Mouse (Mus musculus) stomach, embryonic 16.5 days (tissue): ENCODE data around the gene Gpr171. TPM values are rescaled to one million over a fixed set of nuclear protein-coding genes. Genes with fewer than 3 reads are reported as not detected.
"Not testable (repeated sequence)": the region's sequence is repeated elsewhere in the genome, so short reads cannot be mapped to it uniquely, and the experiment has no call there.

Experiments used
- ATAC-seq: fragments of 200-750 bp; cut with Nextera tagmentation; 2 replicates; pipeline ENCODE4 v1.8.0; 2017; ENCODE audit warnings: moderate number of reproducible peaks, moderate TSS enrichment; ENCODE audit not compliant: insufficient read depth, low FRiP score
- H3K27ac ChIP-seq: fragments of 300-500 bp; sonication (generic); 2 replicates; pipeline ENCODE4 v1.5.1; 2014; ENCODE audit warnings: low read length
- H3K27me3 ChIP-seq: fragments of 300-500 bp; sonication (generic); 2 replicates; pipeline ENCODE4 v1.6.1; 2014; ENCODE audit warnings: low read length, control low read depth, mixed read lengths; ENCODE audit not compliant: control insufficient read depth, insufficient read depth
- H3K36me3 ChIP-seq: fragments of 300-500 bp; sonication (generic); 2 replicates; pipeline ENCODE4 v1.6.1; 2014; ENCODE audit warnings: low read length; ENCODE audit not compliant: control insufficient read depth, insufficient read depth
- H3K4me1 ChIP-seq: fragments of 300-500 bp; sonication (generic); 2 replicates; pipeline ENCODE4 v1.6.1; 2014; ENCODE audit warnings: low read length, control low read depth, mixed read lengths; ENCODE audit not compliant: control insufficient read depth, insufficient read depth
- H3K4me2 ChIP-seq: fragments of 300-500 bp; sonication (generic); 2 replicates; pipeline ENCODE4 v1.6.1; 2014; ENCODE audit warnings: low read depth, low read length, mixed read lengths
- H3K4me3 ChIP-seq: fragments of 300-500 bp; sonication (generic); replicated peaks from 2 replicates; pipeline ENCODE4 v1.5.1; 2014; ENCODE audit warnings: mild to moderate bottlenecking, low read length
- H3K9ac ChIP-seq: fragments of 300-500 bp; sonication (generic); 2 replicates; pipeline ENCODE4 v1.6.1; 2014; ENCODE audit warnings: low read length
- H3K9me3 ChIP-seq: fragments of 300-500 bp; sonication (generic); replicated peaks from 2 replicates; pipeline ENCODE4 v1.6.1; 2016; ENCODE audit warnings: low read length, control low read depth; ENCODE audit not compliant: control insufficient read depth
- WGBS: fragments of 180-500 bp; shearing (Covaris S2); extraction: QIAGEN DNeasy Blood & Tissue Kit; methylation state at CpG from one replicate; pipeline ENCODE4 v1.1.7; 2014; 5-methylcytosine and 5-hydroxymethylcytosine counted together
- polyA plus RNA-seq: library from polyadenylated mRNA; unstranded; fragments of >200 nt; fragmentation: Nextera tagmentation; extraction: Ambion mirVana; gene quantifications from 2 replicates; pipeline ENCODE4 v1.2.1, GENCODE M21; 2015

Gene Gpr171
- polyA plus RNA-seq, 1 experiment from 2014 or later = 1.0 TPM

DNA sequence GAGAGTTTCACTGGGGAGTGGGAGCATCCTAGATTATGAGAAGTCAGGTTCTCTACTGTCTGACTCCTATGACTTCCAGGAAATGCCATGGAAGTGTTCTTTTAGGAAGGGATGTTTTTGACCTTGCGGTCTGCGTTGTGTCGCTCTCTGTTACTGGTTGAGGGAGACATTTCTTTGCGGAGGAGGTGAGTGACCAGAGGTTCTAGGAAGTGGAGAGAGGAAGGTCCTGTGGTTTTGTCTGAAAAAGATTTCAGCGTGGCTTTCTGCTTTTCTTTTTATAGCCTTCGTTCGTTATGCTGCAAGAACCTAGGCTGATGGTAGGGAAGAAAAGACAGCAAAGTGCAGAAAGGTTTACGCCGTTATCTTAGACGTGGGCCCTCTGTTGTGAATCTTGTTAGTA is 3.1 kb downstream of the Gpr171 start:
- no peaks in the 10 kb centered on the region for H3K4me1 ChIP-seq
- ATAC-seq = no peak
- no peak overlapping the region for H3K9ac ChIP-seq
- 88% methylated on average over 10 of the region's 10 CpGs for WGBS
- no peaks in the 10 kb centered on the region for H3K9me3 ChIP-seq
- H3K27me3 ChIP-seq = no peaks in the 10 kb centered on the region
- no peaks in the 10 kb centered on the region for H3K36me3 ChIP-seq
- no peak overlapping the region for H3K27ac ChIP-seq
- H3K4me3 ChIP-seq = no peak overlapping the region
- H3K4me2 ChIP-seq = no peak overlapping the region

DNA sequence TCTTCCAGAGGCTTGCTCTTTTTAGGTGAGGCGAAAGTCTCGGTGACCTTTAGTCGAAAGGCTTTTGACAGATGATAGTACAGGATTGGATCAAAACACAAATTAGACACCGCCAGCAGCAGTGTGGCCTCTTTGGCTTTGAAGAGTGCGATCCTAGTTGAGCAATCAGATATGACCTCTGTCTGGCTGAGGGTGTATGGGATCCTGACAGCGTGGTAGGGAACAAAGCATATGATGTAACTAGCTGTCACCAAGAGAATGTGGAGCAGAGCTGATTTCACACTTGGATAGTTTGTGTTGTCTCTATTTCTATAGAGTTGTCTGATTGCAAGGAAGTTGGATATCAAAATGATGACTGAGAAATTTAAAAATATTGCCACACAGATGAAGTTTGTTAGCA is 4.2 kb downstream of the Gpr171 start:
- Histone ChIP-seq H3K27me3 (no peaks in the 10 kb centered on the region), H3K4me2 (no peak overlapping the region), H3K9me3 (no peaks in the 10 kb centered on the region), H3K4me3 (no peak overlapping the region), H3K36me3 (no peaks in the 10 kb centered on the region), H3K9ac (no peak overlapping the region), H3K27ac (no peak overlapping the region), H3K4me1 (no peaks in the 10 kb centered on the region)
- no peak for ATAC-seq
- 81% methylated on average over 6 of the region's 6 CpGs for WGBS

DNA sequence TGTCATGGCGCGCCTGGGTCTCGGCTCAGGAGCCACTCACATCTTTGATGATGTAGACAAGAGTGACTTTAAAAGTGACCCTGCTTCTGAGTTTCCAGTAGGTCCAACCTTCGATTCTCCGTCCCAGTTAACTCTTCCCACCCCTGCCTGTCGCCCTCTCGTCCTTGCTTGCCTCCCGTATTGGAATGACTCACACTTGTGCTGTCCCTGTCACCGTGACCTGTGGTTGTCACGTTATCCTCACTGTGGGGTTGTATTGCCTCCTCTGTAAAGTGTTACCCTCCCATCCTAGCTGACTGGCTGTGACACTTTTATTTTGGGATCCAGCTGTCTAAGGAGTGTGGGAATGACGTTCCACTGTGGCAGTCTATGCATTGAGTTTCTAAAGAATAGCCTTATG is 8.9 kb downstream of the Gpr171 start:
- H3K9ac ChIP-seq = no peak overlapping the region
- no peaks in the 10 kb centered on the region for H3K9me3 ChIP-seq
- 74% methylated on average over 11 of the region's 11 CpGs for WGBS
- no peak overlapping the region for H3K4me3 ChIP-seq
- no peak overlapping the region for H3K4me2 ChIP-seq
- no peaks in the 10 kb centered on the region for H3K27me3 ChIP-seq
- no peaks in the 10 kb centered on the region for H3K36me3 ChIP-seq
- no peak for ATAC-seq
- no peaks in the 10 kb centered on the region for H3K4me1 ChIP-seq
- no peak overlapping the region for H3K27ac ChIP-seq

- no peak overlapping the region for H3K4me3 ChIP-seq
- no peaks in the 10 kb centered on the region for H3K9me3 ChIP-seq
- no peaks in the 10 kb centered on the region for H3K27me3 ChIP-seq
- H3K4me2 ChIP-seq = no peak overlapping the region
- 18% methylated on average over 7 of the region's 7 CpGs for WGBS
- ATAC-seq = 0 out of 2 replicates have a peak, but pooled peaks have one; percentile 56
- no peak overlapping the region for H3K27ac ChIP-seq
- no peak overlapping the region for H3K9ac ChIP-seq
- no peaks in the 10 kb centered on the region for H3K36me3 ChIP-seq
- H3K4me1 ChIP-seq = no peaks in the 10 kb centered on the region
These were observed 20.7 kb downstream of the Gpr171 start for GRCm38 (mm10) chr3:59080919-59081318.

DNA sequence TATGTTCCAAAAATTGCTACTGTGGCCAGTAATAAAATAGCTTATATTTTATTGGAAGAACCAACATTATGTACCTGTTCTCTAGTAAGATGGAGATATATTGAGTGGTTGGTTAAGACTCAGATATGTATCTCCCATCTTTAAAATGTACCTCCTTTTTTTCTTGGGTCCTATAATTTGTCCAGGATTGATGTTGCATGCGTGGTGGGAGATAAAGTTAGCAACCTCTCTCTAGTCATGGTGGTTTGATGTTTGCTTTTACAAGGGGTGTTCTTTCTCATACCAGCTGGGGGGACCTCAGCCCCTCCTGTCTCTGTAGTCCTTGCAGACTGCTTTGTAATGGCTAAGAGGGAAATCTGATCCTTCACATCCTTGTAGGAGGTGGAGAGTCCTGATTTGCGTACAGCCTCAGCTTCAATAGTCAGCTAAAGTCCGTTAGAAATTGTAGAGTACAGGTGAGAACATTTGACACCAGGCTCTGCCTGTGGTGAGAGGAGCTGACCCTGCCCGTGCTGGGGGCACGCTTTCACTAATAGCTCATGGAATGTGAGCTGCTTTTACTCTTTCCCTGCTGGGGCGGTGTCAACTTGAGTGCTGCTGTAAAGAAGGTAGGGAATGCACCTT is 21.2 kb downstream of the Gpr171 start:
- no peak for ATAC-seq
- Histone ChIP-seq H3K27ac (no peak overlapping the region), H3K27me3 (no peaks in the 10 kb centered on the region), H3K4me3 (no peak overlapping the region), H3K4me1 (no peaks in the 10 kb centered on the region), H3K9ac (no peak overlapping the region), H3K9me3 (no peaks in the 10 kb centered on the region), H3K36me3 (no peaks in the 10 kb centered on the region), H3K4me2 (no peak overlapping the region)
- WGBS = 23% methylated on average over 6 of the region's 6 CpGs

- WGBS = 38% methylated on average over 4 of the region's 4 CpGs
- H3K36me3 ChIP-seq = no peaks in the 10 kb centered on the region
These were observed 22.3 kb downstream of the Gpr171 start for GRCm38 (mm10) chr3:59079327-59079726.

GRCm38 (mm10) chr3:59078585-59078984 is 23.0 kb downstream of the Gpr171 start:
- WGBS = 56% methylated on average over 11 of the region's 11 CpGs
- no peaks in the 10 kb centered on the region for H3K27me3 ChIP-seq
- H3K4me2 ChIP-seq = no peak overlapping the region
- H3K4me1 ChIP-seq = no peaks in the 10 kb centered on the region
- no peaks in the 10 kb centered on the region for H3K36me3 ChIP-seq
- H3K9me3 ChIP-seq = no peaks in the 10 kb centered on the region
- H3K9ac ChIP-seq = no peak overlapping the region
- no peak overlapping the region for H3K27ac ChIP-seq
- H3K4me3 ChIP-seq = no peak overlapping the region
- no peak for ATAC-seq

More at GRCm38 (mm10) chr3:59079327-59079726, 22.3 kb downstream of the Gpr171 start:
- no peak overlapping the region for H3K4me3 ChIP-seq
- no peak overlapping the region for H3K9ac ChIP-seq
- no peak overlapping the region for H3K4me2 ChIP-seq
- H3K27me3 ChIP-seq = no peaks in the 10 kb centered on the region
- H3K27ac ChIP-seq = no peak overlapping the region
- H3K4me1 ChIP-seq = no peaks in the 10 kb centered on the region
- no peaks in the 10 kb centered on the region for H3K9me3 ChIP-seq
- ATAC-seq = no peak

GRCm38 (mm10) chr3:59077278-59077677 is 24.3 kb downstream of the Gpr171 start:
- Histone ChIP-seq H3K36me3 (no peaks in the 10 kb centered on the region), H3K9me3 (no peaks in the 10 kb centered on the region), H3K4me2 (no peak overlapping the region), H3K4me3 (no peak overlapping the region), H3K27me3 (no peaks in the 10 kb centered on the region), H3K4me1 (no peaks in the 10 kb centered on the region), H3K27ac (no peak overlapping the region), H3K9ac (no peak overlapping the region)
- WGBS = 36% methylated on average over 4 of the region's 4 CpGs
- no peak for ATAC-seq

- ATAC-seq, H3K27me3 ChIP-seq, H3K9ac ChIP-seq, H3K4me3 ChIP-seq, H3K9me3 ChIP-seq, H3K4me2 ChIP-seq, H3K27ac ChIP-seq, H3K36me3 ChIP-seq, H3K4me1 ChIP-seq: not testable (repeated sequence)
- WGBS = 78% methylated on average over 1 of the region's 1 CpGs
These were observed 32.5 kb downstream of the Gpr171 start for GRCm38 (mm10) chr3:59069071-59069470.
